Mouse (Mus musculus): ENCODE results near the gene Pom121l2. TPM values are rescaled to one million over a fixed set of nuclear protein-coding genes. Genes with fewer than 3 reads are reported as not detected.

Pom121l2 gene
- total RNA-seq, 2 experiments from 2014 or later, result not detected

GRCm38 (mm10) chr13:22013716-22014115 is 32.7 kb downstream of the Pom121l2 start:
- intact Hi-C loops (cut with DNase I), result loop anchor here (2.0 kb wide), 1 partner anchor 19 kb away; no protein-coding TSS in a partner anchor
- no peak for DNase-seq (ENCODE audit: low spot score)

DNA sequence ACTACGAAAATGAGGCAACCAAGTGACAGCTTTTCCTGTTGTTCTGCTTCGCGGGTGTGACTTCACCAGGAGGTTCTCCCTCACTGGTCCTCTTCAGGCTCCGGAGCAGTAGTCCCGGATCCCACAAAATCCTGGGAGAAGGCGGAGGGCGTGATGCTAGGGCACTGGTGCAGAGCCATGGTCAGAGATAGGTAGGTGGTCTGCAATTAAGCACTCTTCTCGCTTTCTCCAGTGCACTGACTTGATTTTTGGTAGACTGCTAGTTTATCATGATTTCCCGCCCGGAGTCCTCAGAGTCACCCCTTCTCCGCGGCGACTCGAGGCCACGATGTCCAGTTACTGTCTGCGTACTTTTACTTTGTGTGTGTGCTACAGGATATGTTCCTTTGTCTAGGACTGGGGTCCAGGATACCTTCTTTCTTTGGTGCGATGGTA is 33.4 kb downstream of the Pom121l2 start:
- DNase-seq (ENCODE audit: low spot score), result no peak
- intact Hi-C loops (cut with DNase I), result loop anchor here (2.0 kb wide), 1 partner anchor 20 kb away; no protein-coding TSS in a partner anchor

- intact Hi-C loops (cut with DNase I), result loop anchor here (2.0 kb wide), 1 partner anchor 21 kb away; no protein-coding TSS in a partner anchor
- DNase-seq (ENCODE audit: low spot score), result peak; percentile 29
These were observed 34.8 kb downstream of the Pom121l2 start for GRCm38 (mm10) chr13:22015479-22016450.

DNA sequence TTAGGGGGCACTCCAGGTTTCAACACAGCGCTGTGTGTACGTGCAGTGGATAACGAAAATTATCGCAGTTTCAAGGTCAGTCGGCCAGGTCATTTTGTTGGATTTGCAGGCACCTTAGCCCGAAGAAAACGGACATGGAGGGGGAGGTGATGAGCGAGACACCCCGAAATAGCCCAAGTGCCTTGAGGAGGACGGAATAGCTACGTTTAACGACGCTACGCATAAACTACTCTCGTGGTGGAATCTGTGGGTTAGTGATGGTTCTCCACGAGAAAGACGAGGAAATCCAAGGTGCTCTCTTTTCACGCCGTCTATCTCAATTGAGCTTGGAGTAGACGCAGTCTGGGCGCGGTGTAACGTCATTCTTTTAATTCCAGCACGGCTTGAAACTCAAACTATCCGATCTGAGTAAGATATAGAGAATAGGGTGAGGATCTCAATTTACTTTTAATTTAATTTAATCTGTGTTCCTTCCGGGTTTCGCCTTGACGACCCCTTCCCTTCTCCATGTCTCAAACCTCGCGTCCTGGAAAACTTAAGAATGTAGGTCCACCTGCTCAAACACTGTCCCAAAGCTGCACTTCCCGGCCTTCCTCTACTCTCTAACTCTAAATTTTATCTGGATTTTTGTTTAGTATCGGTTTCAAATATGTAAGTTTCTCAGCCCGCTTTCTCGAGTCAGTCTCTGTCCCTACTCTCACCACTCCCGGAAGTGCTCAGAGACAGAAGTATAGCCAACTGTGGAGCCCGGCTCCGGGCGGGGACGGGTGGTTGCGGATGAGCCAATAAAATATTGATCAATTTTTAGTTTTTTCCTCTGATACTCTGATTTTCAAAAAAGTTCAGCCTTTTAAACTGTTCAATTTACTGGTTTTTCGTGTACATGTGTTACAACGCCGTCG is 39.2 kb downstream of the Pom121l2 start:
- no peak for DNase-seq (ENCODE audit: low spot score)
- intact Hi-C loops (cut with DNase I), result loop anchor here (2.0 to 10.0 kb wide), 5 partner anchors 45 to 1497 kb away; no protein-coding TSS in a partner anchor

DNA sequence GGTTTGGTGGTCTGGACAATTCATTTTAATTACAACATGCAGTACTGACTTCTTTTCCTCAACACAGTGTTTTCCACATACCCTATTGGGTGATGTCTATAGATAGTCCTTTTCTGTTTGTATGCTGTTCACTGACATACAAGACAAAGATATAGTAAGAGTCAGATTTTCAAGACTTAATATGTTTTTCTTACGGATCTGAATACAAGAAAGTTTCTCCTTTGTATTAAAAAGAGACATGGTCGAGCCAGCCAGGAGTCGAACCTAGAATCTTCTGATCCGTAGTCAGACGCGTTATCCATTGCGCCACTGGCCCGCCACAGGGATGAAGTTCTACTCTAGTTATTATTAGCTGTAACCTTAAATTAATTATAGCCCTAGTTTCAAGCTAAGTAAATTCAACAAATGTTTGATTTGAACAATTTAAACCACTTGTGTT is 39.9 kb downstream of the Pom121l2 start:
- peak; percentile 35 for DNase-seq (ENCODE audit: low spot score)
- intact Hi-C loops (cut with DNase I), result loop anchor here (2.0 to 10.0 kb wide), 5 partner anchors 46 to 1496 kb away; no protein-coding TSS in a partner anchor

GRCm38 (mm10) chr13:22021581-22021980 is 40.6 kb downstream of the Pom121l2 start:
- intact Hi-C loops (cut with DNase I), result loop anchor here (2.0 to 10.0 kb wide), 5 partner anchors 47 to 1496 kb away; no protein-coding TSS in a partner anchor
- DNase-seq (ENCODE audit: low spot score), result no peak

DNA sequence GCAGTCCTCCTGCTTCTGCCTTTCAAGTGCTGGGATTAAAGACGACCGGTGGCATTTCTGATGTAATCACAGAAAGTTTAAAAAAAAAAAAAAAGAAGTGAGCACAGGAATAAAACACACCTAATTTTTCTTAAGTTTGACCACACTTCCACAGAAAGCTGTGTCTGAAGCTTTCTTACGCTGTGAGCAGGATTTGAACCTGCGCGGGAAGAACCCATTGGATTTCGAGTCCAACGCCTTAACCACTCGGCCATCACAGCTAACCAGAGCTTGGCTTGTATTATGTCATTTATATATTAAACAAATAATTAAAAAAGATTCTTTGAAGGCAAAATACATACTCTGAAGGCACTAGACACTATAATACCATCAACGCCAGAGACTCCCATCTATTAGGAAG is 41.2 kb downstream of the Pom121l2 start:
- peak; percentile 60 for DNase-seq (ENCODE audit: low spot score)
- intact Hi-C loops (cut with DNase I), result loop anchor here (5.0 to 10.0 kb wide), 4 partner anchors 100 to 1495 kb away; no protein-coding TSS in a partner anchor

DNA sequence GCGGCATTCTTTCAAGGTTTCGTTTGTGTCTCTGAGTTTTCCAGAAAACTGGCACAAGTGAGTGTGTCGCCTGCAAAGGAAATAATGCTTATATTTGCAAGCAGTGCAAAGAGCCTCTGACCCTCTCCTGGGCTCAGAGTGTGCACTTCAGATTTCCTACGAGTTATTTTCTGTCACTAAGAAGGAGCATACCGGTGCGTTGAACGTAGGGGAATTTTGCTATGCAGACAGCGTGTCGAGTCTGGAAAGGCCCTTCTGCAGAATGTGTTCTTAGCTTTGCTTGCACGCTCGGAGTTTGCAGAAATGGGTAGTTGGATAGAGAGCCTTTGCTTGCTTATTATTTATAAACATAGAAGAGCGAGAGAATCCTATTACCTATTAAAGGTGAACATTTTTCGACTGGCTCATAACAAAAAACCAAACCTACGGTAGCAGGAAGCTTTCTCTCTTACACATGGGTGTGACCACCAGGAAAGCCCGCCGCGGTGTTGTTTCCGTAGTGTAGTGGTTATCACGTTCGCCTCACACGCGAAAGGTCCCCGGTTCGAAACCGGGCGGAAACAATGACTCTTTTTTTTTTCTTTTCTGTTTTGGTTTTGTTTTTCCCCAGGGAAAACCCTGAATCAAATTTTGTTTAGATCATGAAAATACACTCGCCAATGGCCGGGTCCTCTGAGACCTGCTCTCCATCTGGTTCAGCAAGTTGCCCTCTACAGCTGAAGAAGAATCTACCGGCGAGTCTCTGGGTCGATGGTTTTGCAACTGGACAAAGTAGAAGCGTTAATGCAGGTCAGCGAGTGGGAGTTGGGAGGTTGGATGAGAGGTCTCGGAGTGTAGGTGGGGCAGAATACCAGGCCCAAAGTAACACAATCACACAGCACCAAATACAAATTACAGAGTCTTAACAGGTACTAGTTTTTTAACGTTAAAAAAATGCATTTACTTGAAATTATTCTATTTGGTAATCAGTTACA is 45.4 kb downstream of the Pom121l2 start:
- peak; percentile 59 for DNase-seq (ENCODE audit: low spot score)
- intact Hi-C loops (cut with DNase I), result loop anchor here (5.0 to 10.0 kb wide), 4 partner anchors 172 to 1501 kb away; no protein-coding TSS in a partner anchor

DNA sequence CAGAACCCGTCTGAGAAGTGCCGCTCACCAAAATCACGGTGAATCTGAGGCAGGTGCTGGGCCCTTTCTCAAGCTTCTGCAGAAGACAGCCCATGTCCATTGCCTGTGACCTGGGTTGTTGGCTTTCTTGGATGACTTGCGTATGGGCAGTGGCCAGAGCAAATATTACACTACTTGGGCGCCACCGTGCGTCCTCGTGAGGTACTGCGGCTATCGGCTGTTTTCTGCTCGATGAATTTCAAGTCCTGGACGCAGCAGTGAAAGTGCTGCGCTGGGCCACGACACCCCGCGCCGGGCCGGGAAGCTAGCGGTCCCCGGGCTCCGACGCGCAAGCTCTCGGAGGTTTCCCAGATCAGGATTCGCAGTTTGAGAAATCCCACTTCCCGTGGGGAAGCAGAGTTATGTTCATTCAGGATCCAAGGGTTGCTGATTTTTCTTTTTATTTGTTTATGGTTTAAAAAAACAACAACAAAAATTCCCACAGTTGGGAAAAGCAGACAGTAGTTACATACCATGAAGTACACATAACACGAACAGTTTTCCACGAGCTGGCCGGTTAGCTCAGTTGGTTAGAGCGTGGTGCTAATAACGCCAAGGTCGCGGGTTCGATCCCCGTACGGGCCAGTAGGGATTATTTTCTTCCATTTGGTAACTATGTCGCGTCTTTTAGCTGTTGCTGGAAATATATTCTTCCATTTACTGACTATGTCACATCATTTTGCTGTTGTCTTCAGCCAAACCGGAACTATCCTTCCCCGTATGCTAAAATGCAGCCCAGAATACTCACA is 47.9 kb downstream of the Pom121l2 start:
- DNase-seq (ENCODE audit: low spot score), result peak; percentile 87
- intact Hi-C loops (cut with DNase I), result loop anchor here (1.0 to 10.0 kb wide), 6 partner anchors 55 to 1498 kb away; no protein-coding TSS in a partner anchor

GRCm38 (mm10) chr13:22029928-22030327 is 48.9 kb downstream of the Pom121l2 start:
- intact Hi-C loops (cut with DNase I), result loop anchor here (2.0 to 10.0 kb wide), 5 partner anchors 89 to 1497 kb away; no protein-coding TSS in a partner anchor
- DNase-seq (ENCODE audit: low spot score), result no peak

DNA sequence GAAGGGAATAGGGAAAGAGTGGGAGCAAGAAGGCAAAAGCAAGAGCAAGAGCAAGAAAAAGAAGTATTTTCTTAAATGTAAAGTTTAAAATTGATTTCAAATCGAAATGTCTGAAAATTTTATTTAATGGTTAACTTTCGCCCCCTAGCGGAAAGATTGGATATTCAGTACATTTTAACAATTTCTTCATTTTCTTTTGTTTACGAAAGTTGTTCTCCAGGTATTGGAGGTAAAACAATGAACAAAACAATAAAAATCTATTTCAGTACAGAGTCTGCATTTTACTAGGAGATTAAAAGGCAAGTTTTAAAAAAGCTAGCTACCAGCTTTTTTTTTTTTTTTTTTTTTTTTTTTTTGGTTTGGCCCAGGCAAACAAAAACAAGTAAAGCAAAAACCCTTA is 49.5 kb downstream of the Pom121l2 start:
- intact Hi-C loops (cut with DNase I), result no loop called here
- no peak for DNase-seq (ENCODE audit: low spot score)

GRCm38 (mm10) chr13:22033741-22034442 is 52.9 kb downstream of the Pom121l2 start:
- no peak for DNase-seq (ENCODE audit: low spot score)
- intact Hi-C loops (cut with DNase I), result no loop called here

- intact Hi-C loops (cut with DNase I), result loop anchor here (5.0 kb wide), 2 partner anchors 1588 to 1648 kb away; partner anchors contain the start of genes Hist1h1e, Hist1h2ac, Hist1h2bc and Hist1h2be
- DNase-seq (ENCODE audit: low spot score), result no peak
These were observed 53.7 kb downstream of the Pom121l2 start for GRCm38 (mm10) chr13:22034443-22035266.

- peak; percentile 60 for DNase-seq (ENCODE audit: low spot score)
- intact Hi-C loops (cut with DNase I), result loop anchor here (5.0 kb wide), 2 partner anchors 1587 to 1647 kb away; partner anchors contain the start of genes Hist1h1e, Hist1h2ac, Hist1h2bc and Hist1h2be
These were observed 54.5 kb downstream of the Pom121l2 start, which contains the start of the genes Hist1h2ah and Hist1h2bk for GRCm38 (mm10) chr13:22035267-22036148. Gene Hist1h2ah (minus strand): TSS chr13:22035568. Gene Hist1h2bk (plus strand): TSS chr13:22035870.

Data from heart, postnatal 25 days (tissue).